Mouse (Mus musculus): ENCODE data around the gene Adrm1. TPM values are rescaled to one million over a fixed set of nuclear protein-coding genes. Genes with fewer than 3 reads are reported as not detected.

Gene Adrm1
- polyA plus RNA-seq (2021): 163 TPM

- in situ Hi-C loops (cut with MboI; ENCODE audit: low pct_unique_long_range_greater_than_20kb): no loop called here
- CTCF ChIA-PET: interaction anchor here (0.8 to 1.6 kb wide), 12 partner anchors 11 to 98 kb away, joined by 3 to 5 read pairs (median 3); no protein-coding TSS in a partner anchor
- ATAC-seq: no peak
Measured at GRCm38 (mm10) chr2:180170806-180171521, at the start of gene Adrm1. Gene Adrm1 (plus strand): TSS chr2:180171485.

GRCm38 (mm10) chr2:180124192-180124591, 47.1 kb upstream of the Adrm1 start:
- in situ Hi-C loops (cut with MboI; ENCODE audit: low pct_unique_long_range_greater_than_20kb): loop anchor here (10.0 kb wide), 1 partner anchor 49 kb away; the partner anchor contains the start of gene Mtg2
- ChIA-PET CTCF (no interaction called here), POLR2A (no interaction called here)
- ATAC-seq (no peak), DNase-seq (ENCODE audit: low read depth, low spot score) (no peak)
- H3K27me3 ChIP-seq: no peaks in the 10 kb centered on the region
- no peak for TF ChIP-seq CTCF (IDR thresholded peaks at IDR 0.05)

More at GRCm38 (mm10) chr2:180170806-180171521, at the start of gene Adrm1:
- no peaks in the 10 kb centered on the region for H3K27me3 ChIP-seq
- no peak for TF ChIP-seq CTCF (IDR thresholded peaks at IDR 0.05)
- peak; percentile 72 for DNase-seq (ENCODE audit: low read depth, low spot score)
- POLR2A ChIA-PET: interaction anchor here (1.0 kb wide), 1 partner anchor 9 kb away, joined by 3 read pairs; no protein-coding TSS in a partner anchor

GRCm38 (mm10) chr2:180126195-180126594, 45.1 kb upstream of the Adrm1 start:
- in situ Hi-C loops (cut with MboI; ENCODE audit: low pct_unique_long_range_greater_than_20kb): loop anchor here (10.0 kb wide), 1 partner anchor 51 kb away; the partner anchor contains the start of gene Mtg2
- ChIA-PET POLR2A (no interaction called here), CTCF (interaction anchor here (1.2 to 1.6 kb wide), 3 partner anchors 10 to 45 kb away, joined by 3 read pairs; no protein-coding TSS in a partner anchor)
- TF ChIP-seq CTCF (IDR thresholded peaks at IDR 0.05): no peak
- peak; percentile 59 for DNase-seq (ENCODE audit: low read depth, low spot score)
- H3K27me3 ChIP-seq: no peaks in the 10 kb centered on the region
- peak; percentile 75 for ATAC-seq

- DNase-seq (ENCODE audit: low read depth, low spot score) (no peak), ATAC-seq (no peak)
- no peak for TF ChIP-seq CTCF (IDR thresholded peaks at IDR 0.05)
- in situ Hi-C loops (cut with MboI; ENCODE audit: low pct_unique_long_range_greater_than_20kb): loop anchor here (10.0 kb wide), 1 partner anchor 53 kb away; the partner anchor contains the start of gene Mtg2
- no peaks in the 10 kb centered on the region for H3K27me3 ChIP-seq
- ChIA-PET POLR2A (interaction anchor here (1.3 kb wide), 1 partner anchor 21 kb away, joined by 3 read pairs; no protein-coding TSS in a partner anchor), CTCF (interaction anchor here (0.7 to 1.6 kb wide), 5 partner anchors 11 to 93 kb away, joined by 3 to 4 read pairs (median 3); no protein-coding TSS in a partner anchor)
Measured at GRCm38 (mm10) chr2:180127675-180128074, 43.6 kb upstream of the Adrm1 start.

GRCm38 (mm10) chr2:180133231-180133630, 38.1 kb upstream of the Adrm1 start:
- CTCF ChIA-PET: interaction anchor here (0.9 to 1.3 kb wide), 3 partner anchors 13 to 37 kb away, joined by 3 to 4 read pairs (median 3); no protein-coding TSS in a partner anchor
- no peak for TF ChIP-seq CTCF (IDR thresholded peaks at IDR 0.05)

GRCm38 (mm10) chr2:180133911-180134310, 37.4 kb upstream of the Adrm1 start:
- ChIA-PET POLR2A (interaction anchor here (0.6 kb wide), 1 partner anchor 533 kb away, joined by 5 read pairs; no protein-coding TSS in a partner anchor), CTCF (interaction anchor here (1.0 to 1.3 kb wide), 2 partner anchors 12 to 18 kb away, joined by 3 to 4 read pairs; no protein-coding TSS in a partner anchor)
- no peaks in the 10 kb centered on the region for H3K27me3 ChIP-seq
- no peak for TF ChIP-seq CTCF (IDR thresholded peaks at IDR 0.05)
- no peak for ATAC-seq
- in situ Hi-C loops (cut with MboI; ENCODE audit: low pct_unique_long_range_greater_than_20kb): no loop called here
- no peak for DNase-seq (ENCODE audit: low read depth, low spot score)

More at GRCm38 (mm10) chr2:180133231-180133630, 38.1 kb upstream of the Adrm1 start:
- ATAC-seq: no peak
- DNase-seq (ENCODE audit: low read depth, low spot score): no peak
- no peaks in the 10 kb centered on the region for H3K27me3 ChIP-seq
- POLR2A ChIA-PET: no interaction called here
- in situ Hi-C loops (cut with MboI; ENCODE audit: low pct_unique_long_range_greater_than_20kb): no loop called here

- no peak for DNase-seq (ENCODE audit: low read depth, low spot score)
- TF ChIP-seq CTCF (IDR thresholded peaks at IDR 0.05): no peak
- ChIA-PET CTCF (interaction anchor here (1.0 kb wide), 1 partner anchor 34 kb away, joined by 3 read pairs; no protein-coding TSS in a partner anchor), POLR2A (no interaction called here)
- in situ Hi-C loops (cut with MboI; ENCODE audit: low pct_unique_long_range_greater_than_20kb): no loop called here
- ATAC-seq: no peak
- no peaks in the 10 kb centered on the region for H3K27me3 ChIP-seq
Measured at GRCm38 (mm10) chr2:180135414-180135813, 35.9 kb upstream of the Adrm1 start.

- no peak for TF ChIP-seq CTCF (IDR thresholded peaks at IDR 0.05)
- H3K27me3 ChIP-seq: no peaks in the 10 kb centered on the region
- no peak for DNase-seq (ENCODE audit: low read depth, low spot score)
- ChIA-PET CTCF (interaction anchor here (1.0 to 1.5 kb wide), 3 partner anchors 9 to 105 kb away, joined by 4 read pairs; no protein-coding TSS in a partner anchor), POLR2A (no interaction called here)
- no peak for ATAC-seq
- in situ Hi-C loops (cut with MboI; ENCODE audit: low pct_unique_long_range_greater_than_20kb): no loop called here
Measured at GRCm38 (mm10) chr2:180146091-180146490, 25.2 kb upstream of the Adrm1 start.

- no peak for ATAC-seq
- in situ Hi-C loops (cut with MboI; ENCODE audit: low pct_unique_long_range_greater_than_20kb): no loop called here
- ChIA-PET CTCF (interaction anchor here (1.0 to 1.5 kb wide), 3 partner anchors 8 to 104 kb away, joined by 4 read pairs; no protein-coding TSS in a partner anchor), POLR2A (no interaction called here)
- no peaks in the 10 kb centered on the region for H3K27me3 ChIP-seq
- TF ChIP-seq CTCF (IDR thresholded peaks at IDR 0.05): no peak
- DNase-seq (ENCODE audit: low read depth, low spot score): no peak
Measured at GRCm38 (mm10) chr2:180147379-180147778, 23.9 kb upstream of the Adrm1 start.

GRCm38 (mm10) chr2:180148551-180148950, 22.7 kb upstream of the Adrm1 start:
- no peak for ATAC-seq
- TF ChIP-seq CTCF (IDR thresholded peaks at IDR 0.05): no peak
- in situ Hi-C loops (cut with MboI; ENCODE audit: low pct_unique_long_range_greater_than_20kb): no loop called here

More at GRCm38 (mm10) chr2:180148551-180148950, 22.7 kb upstream of the Adrm1 start:
- H3K27me3 ChIP-seq: no peaks in the 10 kb centered on the region
- ChIA-PET POLR2A (interaction anchor here (1.0 to 2.0 kb wide), 2 partner anchors 16 to 21 kb away, joined by 3 to 4 read pairs; no protein-coding TSS in a partner anchor), CTCF (interaction anchor here (1.0 kb wide), 1 partner anchor 22 kb away, joined by 3 read pairs; no protein-coding TSS in a partner anchor)
- DNase-seq (ENCODE audit: low read depth, low spot score): no peak
